Mouse (Mus musculus) olfactory bulb, adult 2 months (tissue): ENCODE measurements around the gene Fgfr2. TPM values are rescaled to one million over a fixed set of nuclear protein-coding genes. Genes with fewer than 3 reads are reported as not detected.
A peak's percentile ranks its signal among the peaks of the same experiment; 100 is the strongest.

ENCODE experiments used
- H3K27ac ChIP-seq: fragments of 200-500 bp; 2 replicates; pipeline ENCODE4 v1.5.1; 2012; ENCODE audit warnings: low read depth, low read length; ENCODE audit not compliant: insufficient read depth
- H3K4me1 ChIP-seq: fragments of 200-500 bp; 2 replicates; pipeline ENCODE4 v1.6.1; 2012; ENCODE audit warnings: low read length; ENCODE audit not compliant: control insufficient read depth, insufficient read depth
- H3K4me3 ChIP-seq: fragments of 200-500 bp; 2 replicates; pipeline ENCODE4 v1.5.1; 2012; ENCODE audit warnings: mild to moderate bottlenecking, low read depth, low read length, moderate library complexity; ENCODE audit not compliant: insufficient read depth
- CTCF ChIP-seq: fragments of 200-500 bp; IDR thresholded peaks from 2 replicates; pipeline ENCODE4 v1.5.1; 2012; ENCODE audit warnings: low read depth, mild to moderate bottlenecking, low read length, moderate library complexity; ENCODE audit not compliant: insufficient read depth
- POLR2A ChIP-seq: fragments of 200-500 bp; IDR thresholded peaks from 2 replicates; pipeline ENCODE4 v1.6.1; 2012; ENCODE audit warnings: mild to moderate bottlenecking, low read depth, low read length, moderate library complexity; ENCODE audit not compliant: insufficient read depth
- WGBS: fragments of 180-500 bp; shearing (Covaris S2); methylation state at CpG from one replicate; pipeline ENCODE4 v1.1.7; 2018; 5-methylcytosine and 5-hydroxymethylcytosine counted together
- polyA plus RNA-seq: library from polyadenylated mRNA; stranded (reverse); fragments of >200 nt; gene quantifications from 2 replicates; pipeline ENCODE4 v1.2.4, GENCODE M21; 2012; ENCODE audit warnings: low replicate concordance; ENCODE audit not compliant: missing spikeins, insufficient read depth, insufficient read length

Fgfr2 gene
- polyA plus RNA-seq, 1 experiment: not detected

GRCm38 (mm10) chr7:131559986-131560696 lies 1563.0 kb downstream of the Fgfr2 start, which contains the start of gene Bub3:
Gene Bub3 (plus strand): TSS chr7:131560222.
- TF ChIP-seq POLR2A (peak; percentile 85), CTCF (no peak)
- Histone ChIP-seq H3K4me1 (peaks cover 10% of the 10 kb centered on the region; the same call in 1 of the 2 replicates), H3K27ac (peak within 1 kb of the TSS; percentile 62; the same call in 1 of the 2 replicates), H3K4me3 (peak within 1 kb of the TSS; percentile 57)
- WGBS: under 1% methylated on average over 45 of the region's 51 CpGs

- H3K27ac ChIP-seq: no peak overlapping the region
- H3K4me3 ChIP-seq: no peak overlapping the region
- 43% methylated on average over 2 of the region's 2 CpGs for WGBS
- no peak for TF ChIP-seq POLR2A
- peaks cover 10% of the 10 kb centered on the region; the same call in 1 of the 2 replicates for H3K4me1 ChIP-seq
These were observed 1565.4 kb downstream of the Fgfr2 start for GRCm38 (mm10) chr7:131557751-131558150.

GRCm38 (mm10) chr7:131556541-131557271 lies 1566.4 kb downstream of the Fgfr2 start:
- 2% methylated on average over 37 of the region's 37 CpGs for WGBS
- Histone ChIP-seq H3K4me3 (no peak overlapping the region), H3K4me1 (peaks cover 10% of the 10 kb centered on the region; the same call in 1 of the 2 replicates), H3K27ac (no peak overlapping the region)
- TF ChIP-seq POLR2A (no peak), CTCF (no peak)

GRCm38 (mm10) chr7:131556116-131556515 lies 1567.0 kb downstream of the Fgfr2 start:
- 3% methylated on average over 9 of the region's 9 CpGs for WGBS
- H3K27ac ChIP-seq: no peak overlapping the region

GRCm38 (mm10) chr7:131555301-131556081 lies 1567.7 kb downstream of the Fgfr2 start:
- no peak for TF ChIP-seq POLR2A
- no peak for TF ChIP-seq CTCF
- WGBS: 1% methylated on average over 68 of the region's 68 CpGs
- Histone ChIP-seq H3K4me1 (peaks cover 10% of the 10 kb centered on the region; the same call in 1 of the 2 replicates), H3K27ac (no peak overlapping the region), H3K4me3 (no peak overlapping the region)

More at GRCm38 (mm10) chr7:131556116-131556515, 1567.0 kb downstream of the Fgfr2 start:
- TF ChIP-seq POLR2A (no peak), CTCF (no peak)
- Histone ChIP-seq H3K4me1 (peaks cover 10% of the 10 kb centered on the region; the same call in 1 of the 2 replicates), H3K4me3 (no peak overlapping the region)

- 1% methylated on average over 45 of the region's 45 CpGs for WGBS
- H3K4me3 ChIP-seq: no peak overlapping the region
- H3K4me1 ChIP-seq: peaks cover 10% of the 10 kb centered on the region; the same call in 1 of the 2 replicates
- no peak overlapping the region for H3K27ac ChIP-seq
- TF ChIP-seq POLR2A (no peak), CTCF (no peak)
These were observed 1568.6 kb downstream of the Fgfr2 start for GRCm38 (mm10) chr7:131554341-131555180.

GRCm38 (mm10) chr7:131553771-131554175 lies 1569.4 kb downstream of the Fgfr2 start:
- Histone ChIP-seq H3K27ac (no peak overlapping the region), H3K4me3 (no peak overlapping the region), H3K4me1 (peaks cover 10% of the 10 kb centered on the region; the same call in 1 of the 2 replicates)
- WGBS: 1% methylated on average over 39 of the region's 39 CpGs
- TF ChIP-seq CTCF (no peak), POLR2A (no peak)

GRCm38 (mm10) chr7:131552781-131553180 lies 1570.4 kb downstream of the Fgfr2 start:
- Histone ChIP-seq H3K27ac (no peak overlapping the region), H3K4me3 (no peak overlapping the region), H3K4me1 (peaks cover 10% of the 10 kb centered on the region; the same call in 1 of the 2 replicates)
- WGBS: 4% methylated on average over 5 of the region's 5 CpGs
- no peak for TF ChIP-seq POLR2A
- TF ChIP-seq CTCF: no peak
